19 mouse cellular contexts compared by ENCODE assay signal in the genomic region with DNA sequence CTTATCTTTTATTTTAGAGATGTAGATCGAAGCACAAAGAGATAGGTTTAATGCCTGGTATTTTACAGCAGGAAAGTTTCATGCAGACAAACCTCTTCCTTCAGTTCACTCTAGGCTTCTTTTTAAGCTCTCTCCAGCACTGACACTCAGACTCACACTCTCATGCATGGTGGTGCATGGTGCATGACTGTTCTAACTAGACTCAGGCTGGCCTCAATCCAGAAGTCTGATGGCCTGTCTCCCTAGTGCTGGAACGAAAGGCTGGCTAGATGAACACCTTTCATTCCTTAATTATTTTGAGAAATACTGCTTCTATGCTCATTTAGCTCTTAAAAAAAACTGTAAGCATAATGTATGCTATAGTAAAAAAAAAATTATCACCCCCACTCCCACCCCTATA. TPM values are rescaled to one million over a fixed set of nuclear protein-coding genes. Genes with fewer than 3 reads are reported as not detected.
DNase-seq lines count a peak whose midpoint lies in the region; ATAC-seq lines count a peak whose summit lies in the region.
"Had no signal": no experiment of that assay in that cellular context is flagged by ENCODE, and none has a peak within 500 bp of the region (broad histone marks: within the 10 kb centered on the region; RNA-seq: fewer than 3 reads in every experiment).

No protein-coding gene starts in this region.

- H3K36me3 ChIP-seq in kidney, embryonic 16.5 days (ENCODE audit: insufficient read depth, low read length): peaks cover 13% of the 10 kb centered on the region
- H3K36me3 ChIP-seq in hindbrain, embryonic 16.5 days (ENCODE audit: control insufficient read depth, insufficient read depth, low read length): 0 out of 2 replicates have a peak, but pooled peaks cover 8% of the 10 kb centered on the region
- H3K36me3 ChIP-seq: embryonic facial prominence, embryonic 12.5 days; G1E had no signal

- no peaks in the 10 kb centered on the region for H3K27me3 ChIP-seq in kidney, embryonic 16.5 days (ENCODE audit: insufficient read depth, low read length)
- H3K27me3 ChIP-seq in hindbrain, embryonic 16.5 days (replicated peaks; ENCODE audit: control insufficient read depth, insufficient read depth, low read length): no peaks in the 10 kb centered on the region
- H3K27me3 ChIP-seq: embryonic facial prominence, embryonic 12.5 days; hindbrain, embryonic 13.5 days; intestine, embryonic 15.5 days had no signal

- ATAC-seq in kidney, embryonic 16.5 days (ENCODE audit: low FRiP score, low TSS enrichment): no peak
- ATAC-seq in hindbrain, embryonic 16.5 days: no peak
- ATAC-seq: CD4-positive, CD25-positive, alpha-beta regulatory T cell, adult 4 months; forebrain, postnatal 0 days; intestine, embryonic 15.5 days had no signal

- no peak overlapping the region for H3K27ac ChIP-seq in kidney, embryonic 16.5 days (ENCODE audit: low read length)
- no peak overlapping the region for H3K27ac ChIP-seq in hindbrain, embryonic 16.5 days (ENCODE audit: low read depth, low read length)
- H3K27ac ChIP-seq: embryonic facial prominence, embryonic 12.5 days; heart, adult 2 months; hindbrain, embryonic 13.5 days; intestine, embryonic 15.5 days had no signal

- no peaks in the 10 kb centered on the region for H3K4me1 ChIP-seq in kidney, embryonic 16.5 days (ENCODE audit: insufficient read depth, low read length)
- no peaks in the 10 kb centered on the region for H3K4me1 ChIP-seq in hindbrain, embryonic 16.5 days (ENCODE audit: control insufficient read depth, insufficient read depth, low read depth, low read length)
- H3K4me1 ChIP-seq: embryonic facial prominence, embryonic 12.5 days; hindbrain, embryonic 13.5 days; intestine, embryonic 15.5 days had no signal

- intact Hi-C loops in heart, postnatal 25 days (cut with DNase I): no loop called here

- WGBS in kidney, embryonic 16.5 days: 81% methylated on average over 2 of the region's 2 CpGs
- 81% methylated on average over 2 of the region's 2 CpGs for WGBS in hindbrain, embryonic 16.5 days

- no peak overlapping the region for H3K4me3 ChIP-seq in kidney, embryonic 16.5 days (ENCODE audit: low read length)
- H3K4me3 ChIP-seq in hindbrain, embryonic 16.5 days (ENCODE audit: low read length): no peak overlapping the region
- H3K4me3 ChIP-seq: embryonic facial prominence, embryonic 12.5 days; heart, adult 2 months; hindbrain, embryonic 13.5 days; intestine, embryonic 15.5 days had no signal

- peak; percentile 38 to 42 for DNase-seq in cerebellum, postnatal 10 days
- no peak for DNase-seq in cerebellum, adult 8-10 months
- DNase-seq in heart, postnatal 4 days: peak; percentile 17
- DNase-seq in heart, postnatal 25 days (ENCODE audit: low spot score): no peak
- DNase-seq in kidney, postnatal 10 days: peak; percentile 56
- DNase-seq: adrenal gland, postnatal 10 days; B cell, adult 2 months; cerebellum, adult 11-12 months; forebrain, postnatal 0 days; gastrocnemius, postnatal 14 days; heart, adult 2 months had no signal

- H3K9ac ChIP-seq in kidney, embryonic 16.5 days (replicated peaks; ENCODE audit: low read length): no peak overlapping the region
- H3K9ac ChIP-seq in hindbrain, embryonic 16.5 days (ENCODE audit: low read depth, low read length): no peak overlapping the region
- H3K9ac ChIP-seq: embryonic facial prominence, embryonic 12.5 days; forebrain, postnatal 0 days; hindbrain, embryonic 13.5 days; intestine, embryonic 15.5 days had no signal

- no peaks in the 10 kb centered on the region for H3K9me3 ChIP-seq in kidney, embryonic 16.5 days (ENCODE audit: low read length)
- no peaks in the 10 kb centered on the region for H3K9me3 ChIP-seq in hindbrain, embryonic 16.5 days (ENCODE audit: control insufficient read depth, low read length)
- H3K9me3 ChIP-seq: embryonic facial prominence, embryonic 12.5 days; G1E; hindbrain, embryonic 13.5 days; intestine, embryonic 15.5 days had no signal

- H3K4me2 ChIP-seq in kidney, embryonic 16.5 days (replicated peaks; ENCODE audit: low read depth, low read length): no peak overlapping the region
- H3K4me2 ChIP-seq in hindbrain, embryonic 16.5 days (ENCODE audit: low read length): no peak overlapping the region
- H3K4me2 ChIP-seq: embryonic facial prominence, embryonic 12.5 days; heart, embryonic 11.5 days; hindbrain, embryonic 13.5 days; intestine, embryonic 15.5 days had no signal

RNA-seq across cellular contexts. Expression of a gene that starts 23.1 kb away (rescaled TPM):
- total RNA-seq in heart, postnatal 4 days (2021): 10 to 100 TPM; 10.3 to 13.9 TPM
- 1 to 10 TPM; 2.6 to 3.6 TPM for total RNA-seq in heart, postnatal 25 days (2021)
- polyA plus RNA-seq in kidney, embryonic 16.5 days (2015; fragmentation: Nextera tagmentation; extraction: Ambion mirVana): 6.5 and 7.4 TPM in 2 replicates
- 1.5 and 2.3 TPM in 2 replicates for polyA plus RNA-seq in hindbrain, embryonic 16.5 days (2015; fragmentation: Nextera tagmentation; extraction: Ambion mirVana)

RNA-seq across cellular contexts. Expression of a gene that starts 37.4 kb away (rescaled TPM):
- total RNA-seq in heart, postnatal 4 days (2021): 1 to 10 TPM; 3.8 to 4.4 TPM
- 1 to 10 TPM; 3.8 to 4.0 TPM for total RNA-seq in heart, postnatal 25 days (2021)
- polyA plus RNA-seq in kidney, embryonic 16.5 days (2015; fragmentation: Nextera tagmentation; extraction: Ambion mirVana): 35.6 and 36.6 TPM in 2 replicates
- 20.2 and 20.7 TPM in 2 replicates for polyA plus RNA-seq in hindbrain, embryonic 16.5 days (2015; fragmentation: Nextera tagmentation; extraction: Ambion mirVana)

RNA-seq across cellular contexts. Expression of a gene that starts 44.6 kb away (rescaled TPM):
- 1 to 10 TPM; 3.1 to 3.8 TPM for total RNA-seq in heart, postnatal 4 days (2021)
- total RNA-seq in heart, postnatal 25 days (2021): 1 to 10 TPM; 3.8 to 5.0 TPM
- polyA plus RNA-seq in kidney, embryonic 16.5 days (2015; fragmentation: Nextera tagmentation; extraction: Ambion mirVana): 4.7 and 5.3 TPM in 2 replicates
- polyA plus RNA-seq in hindbrain, embryonic 16.5 days (2015; fragmentation: Nextera tagmentation; extraction: Ambion mirVana): 71.2 and 73.3 TPM in 2 replicates

Comparison
In these comparisons a context has a peak if more than half of its experiments do, and no peak if none do; other contexts are left out.
1. DNase-seq: peak in cerebellum, postnatal 10 days (2 of 2), heart, postnatal 4 days (single experiment) and kidney, postnatal 10 days (single experiment); none in cerebellum, adult 8-10 months (single experiment) and heart, postnatal 25 days (single experiment).